Mouse (Mus musculus) heart, embryonic 13.5 days (tissue): ENCODE results near the gene Slc35f6. TPM values are rescaled to one million over a fixed set of nuclear protein-coding genes. Genes with fewer than 3 reads are reported as not detected.

Experiments used
- ATAC-seq: fragments of 200-750 bp; cut with Nextera tagmentation; 2 replicates; pipeline ENCODE4 v1.8.0; 2017; ENCODE audit warnings: moderate TSS enrichment; ENCODE audit not compliant: insufficient number of reproducible peaks, low FRiP score, low TSS enrichment; ENCODE audit errors: extremely low read depth
- H3K27ac ChIP-seq: fragments of 300-500 bp; sonication (generic); replicated peaks from 2 replicates; pipeline ENCODE4 v1.5.1; 2015; ENCODE audit warnings: moderate library complexity, mild to moderate bottlenecking, inconsistent platforms
- H3K27me3 ChIP-seq: fragments of 300-500 bp; sonication (generic); replicated peaks from 2 replicates; pipeline ENCODE4 v1.6.1; 2015; ENCODE audit warnings: mild to moderate bottlenecking, inconsistent platforms
- H3K36me3 ChIP-seq: fragments of 300-500 bp; sonication (generic); 2 replicates; pipeline ENCODE4 v1.6.1; 2015; ENCODE audit warnings: mild to moderate bottlenecking, inconsistent platforms
- H3K4me1 ChIP-seq: fragments of 300-500 bp; sonication (generic); 2 replicates; pipeline ENCODE4 v1.6.1; 2015; ENCODE audit warnings: inconsistent platforms
- H3K4me2 ChIP-seq: fragments of 300-500 bp; sonication (generic); 2 replicates; pipeline ENCODE4 v1.6.1; 2015; ENCODE audit warnings: inconsistent platforms, mild to moderate bottlenecking, moderate library complexity
- H3K4me3 ChIP-seq: fragments of 300-500 bp; sonication (generic); 2 replicates; pipeline ENCODE4 v1.5.1; 2015; ENCODE audit warnings: moderate library complexity, mild to moderate bottlenecking, inconsistent platforms
- H3K9ac ChIP-seq: fragments of 300-500 bp; sonication (generic); 2 replicates; pipeline ENCODE4 v1.6.1; 2015; ENCODE audit warnings: inconsistent platforms, mild to moderate bottlenecking, moderate library complexity
- H3K9me3 ChIP-seq: fragments of 300-500 bp; sonication (generic); 2 replicates; pipeline ENCODE4 v1.6.1; 2016; ENCODE audit warnings: inconsistent platforms
- WGBS: fragments of 180-500 bp; shearing (Covaris S2); methylation state at CpG from one replicate; pipeline ENCODE4 v1.1.7; 2015; ENCODE audit warnings: mixed read lengths; 5-methylcytosine and 5-hydroxymethylcytosine counted together
- polyA plus RNA-seq: library from polyadenylated mRNA; unstranded; fragments of >200 nt; fragmentation: Nextera tagmentation; extraction: Ambion mirVana; gene quantifications from 2 replicates; pipeline ENCODE4 v1.2.1, GENCODE M21; 2015

The Slc35f6 gene
- polyA plus RNA-seq, 1 experiment from 2014 or later: 21.9 TPM

- Histone ChIP-seq H3K9ac (no peak overlapping the region), H3K4me1 (peaks cover 20% of the 10 kb centered on the region), H3K4me3 (no peak overlapping the region), H3K36me3 (peaks cover 62% of the 10 kb centered on the region), H3K27me3 (no peaks in the 10 kb centered on the region), H3K4me2 (no peak overlapping the region), H3K9me3 (no peaks in the 10 kb centered on the region; the same call in 1 of the 2 replicates), H3K27ac (no peak overlapping the region)
- 92% methylated on average over 6 of the region's 6 CpGs for WGBS
- no peak for ATAC-seq
These were observed 7.9 kb downstream of the Slc35f6 start for GRCm38 (mm10) chr5:30655526-30656195.

- Histone ChIP-seq H3K27me3 (no peaks in the 10 kb centered on the region), H3K9me3 (no peaks in the 10 kb centered on the region; the same call in 1 of the 2 replicates), H3K36me3 (peaks cover 44% of the 10 kb centered on the region), H3K4me2 (no peak overlapping the region), H3K9ac (no peak overlapping the region), H3K4me1 (peaks cover 10% of the 10 kb centered on the region; the same call in 1 of the 2 replicates), H3K4me3 (no peak overlapping the region), H3K27ac (no peak overlapping the region)
- WGBS: 71% methylated on average over 4 of the region's 4 CpGs
- no peak for ATAC-seq
These were observed 11.3 kb downstream of the Slc35f6 start for GRCm38 (mm10) chr5:30659042-30659441.

GRCm38 (mm10) chr5:30660278-30660677 is 12.5 kb downstream of the Slc35f6 start:
- H3K4me2 ChIP-seq: no peak overlapping the region
- WGBS: 63% methylated on average over 1 of the region's 1 CpGs
- ATAC-seq: no peak
- no peaks in the 10 kb centered on the region; the same call in 1 of the 2 replicates for H3K9me3 ChIP-seq
- peaks cover 36% of the 10 kb centered on the region for H3K36me3 ChIP-seq
- H3K27me3 ChIP-seq: no peaks in the 10 kb centered on the region
- H3K9ac ChIP-seq: no peak overlapping the region
- H3K4me3 ChIP-seq: no peak overlapping the region
- H3K4me1 ChIP-seq: peaks cover 2% of the 10 kb centered on the region; the same call in 1 of the 2 replicates
- no peak overlapping the region for H3K27ac ChIP-seq

GRCm38 (mm10) chr5:30660813-30661212 is 13.1 kb downstream of the Slc35f6 start:
- H3K4me2 ChIP-seq: no peak overlapping the region
- H3K27me3 ChIP-seq: no peaks in the 10 kb centered on the region
- WGBS: 93% methylated on average over 5 of the region's 5 CpGs
- no peak overlapping the region for H3K4me3 ChIP-seq
- no peak overlapping the region for H3K9ac ChIP-seq
- H3K36me3 ChIP-seq: peaks cover 31% of the 10 kb centered on the region
- H3K4me1 ChIP-seq: 0 out of 2 replicates have a peak, but pooled peaks cover under 1% of the 10 kb centered on the region
- no peak for ATAC-seq
- no peak overlapping the region for H3K27ac ChIP-seq
- H3K9me3 ChIP-seq: no peaks in the 10 kb centered on the region; the same call in 1 of the 2 replicates

- H3K36me3 ChIP-seq: peaks cover 19% of the 10 kb centered on the region
- H3K27me3 ChIP-seq: no peaks in the 10 kb centered on the region
- 83% methylated on average over 9 of the region's 9 CpGs for WGBS
These were observed 17.6 kb downstream of the Slc35f6 start for GRCm38 (mm10) chr5:30665360-30665759.

GRCm38 (mm10) chr5:30665968-30666367 is 18.2 kb downstream of the Slc35f6 start:
- no peaks in the 10 kb centered on the region for H3K9me3 ChIP-seq
- no peak for ATAC-seq
- H3K9ac ChIP-seq: peak overlapping the region; percentile 83
- H3K4me1 ChIP-seq: peaks cover 35% of the 10 kb centered on the region
- peak overlapping the region; percentile 87 for H3K4me3 ChIP-seq
- 49% methylated on average over 6 of the region's 6 CpGs for WGBS
- peak overlapping the region; percentile 74 for H3K4me2 ChIP-seq
- no peaks in the 10 kb centered on the region for H3K27me3 ChIP-seq
- H3K27ac ChIP-seq: peak overlapping the region; percentile 96
- peaks cover 25% of the 10 kb centered on the region for H3K36me3 ChIP-seq

More at GRCm38 (mm10) chr5:30665360-30665759, 17.6 kb downstream of the Slc35f6 start:
- Histone ChIP-seq H3K4me1 (peaks cover 35% of the 10 kb centered on the region), H3K4me3 (no peak overlapping the region), H3K9ac (no peak overlapping the region), H3K27ac (no peak overlapping the region), H3K9me3 (no peaks in the 10 kb centered on the region; the same call in 1 of the 2 replicates), H3K4me2 (no peak overlapping the region)
- no peak for ATAC-seq

GRCm38 (mm10) chr5:30666391-30667195 is 18.9 kb downstream of the Slc35f6 start, which contains the start of gene Cenpa:
Gene Cenpa (plus strand): TSS chr5:30666777.
- H3K9ac ChIP-seq: peak within 1 kb of the TSS; percentile 92
- H3K4me2 ChIP-seq: peak within 1 kb of the TSS; percentile 74
- WGBS: under 1% methylated on average over 40 of the region's 40 CpGs
- peak within 1 kb of the TSS; percentile 87 for H3K4me3 ChIP-seq
- H3K27me3 ChIP-seq: no peaks in the 10 kb centered on the region
- H3K27ac ChIP-seq: peak within 1 kb of the TSS; percentile 96
- H3K36me3 ChIP-seq: peaks cover 31% of the 10 kb centered on the region
- H3K4me1 ChIP-seq: peaks cover 35% of the 10 kb centered on the region
- peak; percentile 92 for ATAC-seq
- no peaks in the 10 kb centered on the region for H3K9me3 ChIP-seq

GRCm38 (mm10) chr5:30667215-30667614 is 19.5 kb downstream of the Slc35f6 start:
- H3K4me2 ChIP-seq: peak overlapping the region; percentile 74
- ATAC-seq: no peak
- H3K4me1 ChIP-seq: peaks cover 35% of the 10 kb centered on the region
- peak overlapping the region; percentile 96 for H3K27ac ChIP-seq
- no peaks in the 10 kb centered on the region for H3K9me3 ChIP-seq
- under 1% methylated on average over 13 of the region's 13 CpGs for WGBS
- H3K9ac ChIP-seq: peak overlapping the region; percentile 92
- H3K27me3 ChIP-seq: no peaks in the 10 kb centered on the region
- H3K4me3 ChIP-seq: peak overlapping the region; percentile 87
- peaks cover 37% of the 10 kb centered on the region for H3K36me3 ChIP-seq

GRCm38 (mm10) chr5:30667686-30668085 is 20.0 kb downstream of the Slc35f6 start:
- Histone ChIP-seq H3K9me3 (no peaks in the 10 kb centered on the region), H3K4me3 (peak overlapping the region; percentile 87), H3K9ac (peak overlapping the region; percentile 92), H3K4me1 (peaks cover 35% of the 10 kb centered on the region), H3K4me2 (peak overlapping the region; percentile 74), H3K36me3 (peaks cover 42% of the 10 kb centered on the region), H3K27ac (no peak overlapping the region), H3K27me3 (no peaks in the 10 kb centered on the region)
- 7% methylated on average over 3 of the region's 3 CpGs for WGBS
- no peak for ATAC-seq

- Histone ChIP-seq H3K4me3 (peak overlapping the region; percentile 87), H3K4me2 (peak overlapping the region; percentile 74), H3K27me3 (no peaks in the 10 kb centered on the region), H3K36me3 (peaks cover 54% of the 10 kb centered on the region), H3K9ac (peak overlapping the region; percentile 51; the same call in 1 of the 2 replicates), H3K9me3 (no peaks in the 10 kb centered on the region), H3K4me1 (peaks cover 35% of the 10 kb centered on the region), H3K27ac (no peak overlapping the region)
- WGBS: 92% methylated on average over 9 of the region's 9 CpGs
- no peak for ATAC-seq
These were observed 21.1 kb downstream of the Slc35f6 start for GRCm38 (mm10) chr5:30668637-30669495.
